Mouse (Mus musculus) cerebellum, postnatal 14 days (tissue): ENCODE measurements around the gene Tmem150a.

Source experiments
- DNase-seq, 2 experiments: peaks; one replicate each; pipeline ENCODE4 v3.0.0; 2021; ENCODE audit warnings: mixed read lengths in 2 of 2

Tmem150a gene

DNA sequence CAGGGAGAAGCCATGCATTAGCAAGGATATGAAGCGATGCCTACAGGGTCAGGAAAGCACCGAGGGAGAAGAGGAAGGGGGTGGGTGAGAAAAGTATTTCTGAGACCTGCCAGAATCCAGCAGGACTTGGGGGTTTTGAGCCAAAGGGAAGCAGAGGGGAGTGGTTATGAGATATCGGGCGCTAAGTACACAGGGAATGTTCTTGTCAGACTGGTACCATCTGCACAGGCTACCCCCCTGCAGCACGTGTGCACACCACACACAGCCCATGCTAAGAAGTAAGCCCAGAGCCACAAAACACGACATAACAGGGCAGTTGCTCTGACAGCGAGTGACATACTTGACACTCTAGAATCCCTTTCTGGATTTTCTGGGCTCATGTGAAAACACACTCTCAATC is 19.0 kb downstream of the Tmem150a start:
- DNase-seq: no peak

GRCm38 (mm10) chr6:72374820-72375563 is 19.7 kb downstream of the Tmem150a start:
- no peak for DNase-seq

GRCm38 (mm10) chr6:72378510-72379234 is 23.4 kb downstream of the Tmem150a start:
- DNase-seq: no peak

DNA sequence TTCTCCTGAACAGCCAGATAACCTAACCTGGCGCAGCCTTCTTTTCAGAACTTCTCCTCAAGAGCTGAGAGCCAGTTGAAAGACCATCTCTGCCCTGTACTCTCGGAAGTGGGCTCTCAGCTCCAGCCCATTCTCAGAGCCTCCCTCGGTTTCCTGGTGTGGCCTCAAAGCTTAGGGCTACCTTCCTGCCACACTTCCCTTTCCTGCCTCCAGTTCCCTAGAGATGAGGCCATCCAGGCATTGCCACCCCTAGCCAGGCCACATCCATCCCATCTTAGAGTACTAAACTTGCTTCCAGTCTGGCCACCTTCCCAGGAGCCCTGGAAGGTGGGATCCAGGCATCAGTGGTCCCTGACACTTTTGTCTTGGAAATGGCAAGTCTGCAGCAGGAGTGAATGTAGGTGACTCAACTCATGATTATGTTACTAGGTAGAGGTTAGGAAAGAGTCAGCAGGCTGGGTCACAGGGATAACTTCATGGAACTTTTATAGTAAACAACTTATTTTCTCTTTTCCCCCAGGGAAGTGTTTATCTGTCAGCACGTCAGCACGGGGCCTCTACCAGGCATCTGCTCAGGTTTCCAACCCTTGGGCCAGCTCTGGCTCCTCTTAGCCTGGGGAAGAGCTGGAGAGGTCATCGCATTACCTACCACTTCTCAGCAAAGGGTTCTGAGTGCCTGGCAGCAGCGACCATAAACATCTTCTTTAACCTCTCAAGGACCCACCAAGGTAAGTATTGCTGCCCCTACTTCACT is 24.3 kb downstream of the Tmem150a start:
- DNase-seq: no peak

DNA sequence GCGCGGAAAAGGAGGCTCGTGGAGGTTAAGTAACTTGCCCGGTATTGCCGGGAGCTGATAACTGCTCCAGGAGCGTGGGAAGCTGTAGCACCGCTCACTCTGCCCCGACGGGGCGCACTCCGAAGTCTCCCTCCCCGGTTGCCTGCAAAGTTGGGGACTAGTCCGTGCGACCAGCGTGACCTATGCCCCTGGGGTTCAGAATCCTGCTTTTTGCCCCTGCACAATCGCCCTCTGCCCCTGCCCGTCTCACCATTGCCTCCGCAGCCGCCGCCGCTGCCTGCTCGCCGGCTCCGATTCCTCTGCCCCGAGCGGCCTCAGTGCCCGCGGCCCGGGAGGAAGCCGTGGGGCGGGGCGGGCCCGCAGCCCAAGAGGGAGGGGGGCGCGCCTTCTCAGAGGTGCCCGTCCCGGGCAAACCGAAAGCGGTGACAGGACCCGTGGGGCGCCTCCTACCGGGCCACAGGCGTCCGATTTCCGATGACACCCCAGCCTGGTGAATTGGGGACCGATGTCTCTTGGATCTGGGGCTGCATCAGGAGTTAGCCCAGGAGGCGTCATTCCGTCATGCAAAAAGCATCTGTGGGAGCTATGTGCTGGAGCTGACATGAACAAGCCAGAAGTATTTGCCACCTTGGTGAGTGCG is 25.0 kb downstream of the Tmem150a start, which contains the start of gene Vamp5:
Vamp5 (minus strand) TSS at position 338 of the 640 bp plus-strand sequence.
- DNase-seq: peak; percentile 20 to 40

- DNase-seq: no peak
Observed at GRCm38 (mm10) chr6:72382494-72382893, 27.2 kb downstream of the Tmem150a start.

GRCm38 (mm10) chr6:72383142-72383820 is 28.0 kb downstream of the Tmem150a start:
- no peak for DNase-seq

GRCm38 (mm10) chr6:72383952-72384351 is 28.7 kb downstream of the Tmem150a start:
- DNase-seq: no peak

GRCm38 (mm10) chr6:72385258-72385657 is 30.0 kb downstream of the Tmem150a start:
- DNase-seq: no peak

DNA sequence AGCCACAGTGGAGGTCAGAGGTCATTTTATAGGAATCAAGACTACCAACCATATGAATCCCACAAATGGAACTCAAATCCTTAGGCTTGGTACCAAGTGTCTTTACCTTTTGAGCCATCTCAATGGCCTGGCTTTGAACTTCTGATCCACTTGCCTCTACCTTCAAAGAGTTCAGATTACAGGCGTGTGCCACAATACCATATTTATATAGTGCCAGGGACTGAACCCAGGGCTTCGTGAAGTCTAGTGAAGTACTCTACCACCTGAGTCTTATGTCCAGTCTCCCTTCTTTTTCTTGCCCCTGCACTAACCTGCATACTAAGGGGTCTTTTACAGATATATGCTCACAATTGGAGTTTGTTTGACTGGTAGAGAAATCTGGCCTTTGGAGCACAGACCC is 31.3 kb downstream of the Tmem150a start:
- no peak for DNase-seq

- no peak for DNase-seq
Observed at GRCm38 (mm10) chr6:72387816-72388215, 32.6 kb downstream of the Tmem150a start.

DNA sequence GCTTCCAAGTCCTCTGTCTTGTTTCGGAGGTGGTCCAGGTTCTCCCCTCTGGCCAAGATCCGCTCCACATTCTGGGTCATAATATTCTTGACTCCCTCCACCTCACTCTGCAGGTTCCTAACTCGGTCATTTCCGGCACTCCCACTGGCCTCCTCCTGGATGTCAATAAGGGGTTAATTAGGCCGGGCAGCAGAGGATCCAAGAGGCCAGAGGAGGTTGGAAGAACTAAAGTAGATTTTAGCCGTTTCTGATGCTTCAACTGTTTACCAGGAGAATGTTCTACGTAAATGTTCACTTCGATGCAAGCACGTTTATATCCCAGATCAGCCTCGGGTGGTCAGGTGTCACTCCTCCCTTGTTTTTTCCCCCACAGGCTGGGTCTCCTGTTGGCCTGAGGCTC is 33.0 kb downstream of the Tmem150a start:
- DNase-seq: no peak

- no peak for DNase-seq
Observed at GRCm38 (mm10) chr6:72388791-72389329, 33.6 kb downstream of the Tmem150a start.

- DNase-seq: no peak
Observed at GRCm38 (mm10) chr6:72389471-72389940, 34.3 kb downstream of the Tmem150a start.

GRCm38 (mm10) chr6:72389941-72390771 is 34.9 kb downstream of the Tmem150a start, which contains the start of gene Vamp8:
Gene Vamp8 (minus strand): TSS chr6:72390703.
- DNase-seq: peak; percentile 59 to 60

DNA sequence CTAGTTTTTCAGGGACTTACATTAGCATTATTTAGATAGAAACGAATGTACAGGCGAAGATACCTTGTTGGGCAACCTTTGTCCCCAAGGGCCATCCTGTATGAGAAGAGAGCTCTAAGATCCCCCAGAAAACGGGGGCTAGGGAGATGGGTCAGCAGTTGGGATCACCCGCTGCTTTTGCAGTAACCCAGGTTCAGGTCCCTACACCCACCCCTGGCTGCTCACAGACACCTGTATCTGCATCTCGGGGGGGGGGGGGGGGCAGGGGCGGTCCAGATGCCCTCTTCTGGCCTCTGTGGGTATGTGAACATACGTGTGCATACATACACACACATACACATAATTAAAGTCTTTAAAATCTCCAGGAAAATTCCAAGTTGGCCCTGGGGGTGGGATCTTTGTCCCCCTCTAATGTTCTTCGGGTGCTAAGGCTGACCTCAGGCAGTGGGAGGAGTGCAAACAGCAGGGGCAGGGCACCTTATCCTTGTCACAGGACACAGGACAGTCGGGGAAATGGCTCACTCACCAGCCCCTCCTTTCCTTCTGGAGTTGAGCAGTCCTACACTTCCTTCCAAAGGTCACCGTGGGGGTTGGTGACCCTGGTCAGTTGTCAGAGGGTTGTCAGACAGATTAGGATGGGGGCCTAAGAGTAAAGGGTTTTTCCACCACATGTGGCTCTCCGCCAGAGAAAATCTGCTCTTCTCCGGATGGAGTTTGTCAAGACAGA is 35.7 kb downstream of the Tmem150a start:
- DNase-seq: no peak

DNA sequence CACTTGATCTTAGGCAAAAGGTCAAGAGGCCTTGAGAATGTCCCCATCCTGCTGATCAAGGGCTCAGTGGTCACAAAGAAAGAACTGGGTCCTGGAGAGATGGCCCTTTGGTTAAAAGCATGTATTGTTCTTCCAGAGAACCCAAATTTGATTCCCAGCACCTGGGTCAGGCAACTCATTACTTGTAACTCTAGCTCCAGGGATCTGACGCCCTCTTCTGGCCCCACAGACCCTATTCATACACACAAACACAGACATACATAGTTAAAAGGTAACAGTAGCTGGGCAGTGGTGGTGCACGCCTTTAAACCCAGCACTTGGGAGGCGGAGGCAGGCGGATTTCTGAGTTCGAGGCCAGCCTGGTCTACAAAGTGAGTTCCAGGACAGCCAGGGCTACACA is 37.1 kb downstream of the Tmem150a start:
- no peak for DNase-seq

GRCm38 (mm10) chr6:72396837-72397251 is 41.6 kb downstream of the Tmem150a start:
- DNase-seq: no peak

- no peak for DNase-seq
Observed at GRCm38 (mm10) chr6:72399967-72400366, 44.7 kb downstream of the Tmem150a start.

GRCm38 (mm10) chr6:72401875-72402274 is 46.6 kb downstream of the Tmem150a start:
- peak; percentile 83 to 85 for DNase-seq
